Mouse (Mus musculus): Measurements from ENCODE around the gene Kremen2. TPM values are rescaled to one million over a fixed set of nuclear protein-coding genes. Genes with fewer than 3 reads are reported as not detected.

Kremen2 gene
- 2.0 and 2.6 TPM in 2 replicates for polyA plus RNA-seq (2014; fragmentation: Nextera tagmentation; extraction: Ambion mirVana)

GRCm38 (mm10) chr17:23745301-23746251 lies at the start of gene Kremen2:
Gene Kremen2, minus strand, starts transcription at chr17:23745833.
- Histone ChIP-seq H3K9ac (ENCODE audit: low read depth, low read length) (peak within 1 kb of the TSS; percentile 44), H3K4me1 (replicated peaks; ENCODE audit: control insufficient read depth, insufficient read depth, low read length) (peaks cover 16% of the 10 kb centered on the region), H3K27me3 (ENCODE audit: control insufficient read depth, insufficient read depth, low read length) (peaks cover 72% of the 10 kb centered on the region), H3K36me3 (ENCODE audit: control insufficient read depth, insufficient read depth, low read length) (no peaks in the 10 kb centered on the region), H3K4me3 (ENCODE audit: low read depth, low read length) (peak within 1 kb of the TSS; percentile 29), H3K9me3 (ENCODE audit: control insufficient read depth, low read length) (no peaks in the 10 kb centered on the region), H3K27ac (ENCODE audit: low read depth, low read length) (no peak within 1 kb of the TSS), H3K4me2 (replicated peaks; ENCODE audit: low read depth, low read length) (peak within 1 kb of the TSS; percentile 57)
- WGBS: under 1% methylated on average over 35 of the region's 45 CpGs
- peak; percentile 54 for DNase-seq (ENCODE audit: low spot score)
- ATAC-seq (ENCODE audit: low FRiP score): no peak

GRCm38 (mm10) chr17:23795323-23795722 lies 49.7 kb upstream of the Kremen2 start:
- DNase-seq (ENCODE audit: low spot score): no peak
- no peaks in the 10 kb centered on the region for H3K9me3 ChIP-seq (ENCODE audit: control insufficient read depth, low read length)

GRCm38 (mm10) chr17:23791079-23791357 lies 45.4 kb upstream of the Kremen2 start:
- peak overlapping the region; percentile 79 for H3K9ac ChIP-seq (ENCODE audit: low read depth, low read length)
- ATAC-seq (ENCODE audit: low FRiP score): no peak
- no peaks in the 10 kb centered on the region for H3K27me3 ChIP-seq (ENCODE audit: control insufficient read depth, insufficient read depth, low read length)
- DNase-seq (ENCODE audit: low spot score): no peak
- H3K9me3 ChIP-seq (ENCODE audit: control insufficient read depth, low read length): no peaks in the 10 kb centered on the region
- 60% methylated on average over 2 of the region's 2 CpGs for WGBS
- H3K4me1 ChIP-seq (replicated peaks; ENCODE audit: control insufficient read depth, insufficient read depth, low read length): 0 out of 2 replicates have a peak, but pooled peaks cover 2% of the 10 kb centered on the region
- peak overlapping the region; percentile 84 for H3K27ac ChIP-seq (ENCODE audit: low read depth, low read length)
- H3K36me3 ChIP-seq (ENCODE audit: control insufficient read depth, insufficient read depth, low read length): no peaks in the 10 kb centered on the region
- H3K4me2 ChIP-seq (replicated peaks; ENCODE audit: low read depth, low read length): peak overlapping the region; percentile 73
- peak overlapping the region; percentile 36 for H3K4me3 ChIP-seq (ENCODE audit: low read depth, low read length)

More at GRCm38 (mm10) chr17:23795323-23795722, 49.7 kb upstream of the Kremen2 start:
- no peak overlapping the region for H3K9ac ChIP-seq (ENCODE audit: low read depth, low read length)
- no peak overlapping the region for H3K27ac ChIP-seq (ENCODE audit: low read depth, low read length)
- H3K4me2 ChIP-seq (replicated peaks; ENCODE audit: low read depth, low read length): no peak overlapping the region
- 95% methylated on average over 8 of the region's 8 CpGs for WGBS
- no peaks in the 10 kb centered on the region for H3K27me3 ChIP-seq (ENCODE audit: control insufficient read depth, insufficient read depth, low read length)
- H3K4me1 ChIP-seq (replicated peaks; ENCODE audit: control insufficient read depth, insufficient read depth, low read length): no peaks in the 10 kb centered on the region
- H3K36me3 ChIP-seq (ENCODE audit: control insufficient read depth, insufficient read depth, low read length): no peaks in the 10 kb centered on the region
- no peak overlapping the region for H3K4me3 ChIP-seq (ENCODE audit: low read depth, low read length)
- no peak for ATAC-seq (ENCODE audit: low FRiP score)

GRCm38 (mm10) chr17:23790269-23791078 lies 44.8 kb upstream of the Kremen2 start, which contains the start of gene Srrm2:
Gene Srrm2, plus strand, starts transcription at chr17:23790532.
- no peaks in the 10 kb centered on the region for H3K27me3 ChIP-seq (ENCODE audit: control insufficient read depth, insufficient read depth, low read length)
- H3K4me2 ChIP-seq (replicated peaks; ENCODE audit: low read depth, low read length): peak within 1 kb of the TSS; percentile 73
- peak within 1 kb of the TSS; percentile 79 for H3K9ac ChIP-seq (ENCODE audit: low read depth, low read length)
- peak; percentile 80 for DNase-seq (ENCODE audit: low spot score)
- peak within 1 kb of the TSS; percentile 84 for H3K27ac ChIP-seq (ENCODE audit: low read depth, low read length)
- H3K4me1 ChIP-seq (replicated peaks; ENCODE audit: control insufficient read depth, insufficient read depth, low read length): 0 out of 2 replicates have a peak, but pooled peaks cover 2% of the 10 kb centered on the region
- H3K4me3 ChIP-seq (ENCODE audit: low read depth, low read length): peak within 1 kb of the TSS; percentile 36
- no peaks in the 10 kb centered on the region for H3K36me3 ChIP-seq (ENCODE audit: control insufficient read depth, insufficient read depth, low read length)
- ATAC-seq (ENCODE audit: low FRiP score): peak; percentile 73
- no peaks in the 10 kb centered on the region for H3K9me3 ChIP-seq (ENCODE audit: control insufficient read depth, low read length)
- WGBS: 2% methylated on average over 29 of the region's 29 CpGs

- H3K4me3 ChIP-seq (ENCODE audit: low read depth, low read length): peak overlapping the region; percentile 36
- DNase-seq (ENCODE audit: low spot score) (peak; percentile 39), ATAC-seq (ENCODE audit: low FRiP score) (0 out of 2 replicates have a peak, but pooled peaks have one; percentile 6)
- peak overlapping the region; percentile 84 for H3K27ac ChIP-seq (ENCODE audit: low read depth, low read length)
- H3K9me3 ChIP-seq (ENCODE audit: control insufficient read depth, low read length): no peaks in the 10 kb centered on the region
- H3K4me2 ChIP-seq (replicated peaks; ENCODE audit: low read depth, low read length): peak overlapping the region; percentile 73
- no peaks in the 10 kb centered on the region for H3K27me3 ChIP-seq (ENCODE audit: control insufficient read depth, insufficient read depth, low read length)
- H3K4me1 ChIP-seq (replicated peaks; ENCODE audit: control insufficient read depth, insufficient read depth, low read length): 0 out of 2 replicates have a peak, but pooled peaks cover 2% of the 10 kb centered on the region
- WGBS: 8% methylated on average over 8 of the region's 8 CpGs
- peak overlapping the region; percentile 79 for H3K9ac ChIP-seq (ENCODE audit: low read depth, low read length)
- H3K36me3 ChIP-seq (ENCODE audit: control insufficient read depth, insufficient read depth, low read length): no peaks in the 10 kb centered on the region
Observed at GRCm38 (mm10) chr17:23789749-23790268, 44.2 kb upstream of the Kremen2 start.

- Histone ChIP-seq H3K9ac (ENCODE audit: low read depth, low read length) (no peak overlapping the region), H3K4me2 (replicated peaks; ENCODE audit: low read depth, low read length) (no peak overlapping the region), H3K27me3 (ENCODE audit: control insufficient read depth, insufficient read depth, low read length) (no peaks in the 10 kb centered on the region), H3K36me3 (ENCODE audit: control insufficient read depth, insufficient read depth, low read length) (no peaks in the 10 kb centered on the region), H3K9me3 (ENCODE audit: control insufficient read depth, low read length) (no peaks in the 10 kb centered on the region), H3K27ac (ENCODE audit: low read depth, low read length) (no peak overlapping the region), H3K4me1 (replicated peaks; ENCODE audit: control insufficient read depth, insufficient read depth, low read length) (0 out of 2 replicates have a peak, but pooled peaks cover 2% of the 10 kb centered on the region), H3K4me3 (ENCODE audit: low read depth, low read length) (no peak overlapping the region)
- DNase-seq (ENCODE audit: low spot score) (no peak), ATAC-seq (ENCODE audit: low FRiP score) (no peak)
- WGBS: 87% methylated on average over 4 of the region's 4 CpGs
Observed at GRCm38 (mm10) chr17:23788973-23789372, 43.3 kb upstream of the Kremen2 start.

GRCm38 (mm10) chr17:23786510-23786931 lies 40.9 kb upstream of the Kremen2 start:
- 16% methylated on average over 13 of the region's 13 CpGs for WGBS
- ATAC-seq (ENCODE audit: low FRiP score) (peak; percentile 56), DNase-seq (ENCODE audit: low spot score) (peak; percentile 72)
- Histone ChIP-seq H3K4me3 (ENCODE audit: low read depth, low read length) (peak overlapping the region; percentile 49), H3K36me3 (ENCODE audit: control insufficient read depth, insufficient read depth, low read length) (no peaks in the 10 kb centered on the region), H3K4me1 (replicated peaks; ENCODE audit: control insufficient read depth, insufficient read depth, low read length) (0 out of 2 replicates have a peak, but pooled peaks cover 2% of the 10 kb centered on the region), H3K9me3 (ENCODE audit: control insufficient read depth, low read length) (no peaks in the 10 kb centered on the region), H3K4me2 (replicated peaks; ENCODE audit: low read depth, low read length) (peak overlapping the region; percentile 72), H3K27me3 (ENCODE audit: control insufficient read depth, insufficient read depth, low read length) (no peaks in the 10 kb centered on the region), H3K9ac (ENCODE audit: low read depth, low read length) (peak overlapping the region; percentile 64), H3K27ac (ENCODE audit: low read depth, low read length) (peak overlapping the region; percentile 67)
